Mouse (Mus musculus): ENCODE measurements around the gene Cysltr2. TPM values are rescaled to one million over a fixed set of nuclear protein-coding genes. Genes with fewer than 3 reads are reported as not detected.

Gene Cysltr2
- total RNA-seq, 1 experiment = 2.9 TPM

DNA sequence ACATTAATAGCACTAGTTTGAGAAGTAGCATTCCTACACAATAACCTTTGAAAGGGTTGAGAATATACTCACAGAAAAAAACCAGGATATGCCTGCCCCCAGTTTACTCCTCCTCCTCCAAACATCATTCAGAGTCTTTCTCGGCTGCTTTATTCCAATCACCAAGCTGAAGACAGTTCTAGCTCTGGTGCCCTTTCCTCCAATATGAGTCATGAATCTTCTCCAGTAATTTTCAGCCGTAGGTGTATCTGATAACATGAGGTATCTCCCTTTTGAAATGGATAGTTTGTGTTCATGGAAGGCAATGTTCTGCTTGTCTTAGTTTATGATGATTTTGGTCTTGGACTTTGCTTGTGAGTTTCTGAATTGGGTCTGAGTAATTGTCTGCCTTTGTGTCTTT lies 62.9 kb downstream of the Cysltr2 start:
- DNase-seq (ENCODE audit: low read depth, low spot score) = no peak
- no peak for TF ChIP-seq CHD2 (IDR thresholded peaks at IDR 0.05; ENCODE audit: low read depth, low read length)

DNA sequence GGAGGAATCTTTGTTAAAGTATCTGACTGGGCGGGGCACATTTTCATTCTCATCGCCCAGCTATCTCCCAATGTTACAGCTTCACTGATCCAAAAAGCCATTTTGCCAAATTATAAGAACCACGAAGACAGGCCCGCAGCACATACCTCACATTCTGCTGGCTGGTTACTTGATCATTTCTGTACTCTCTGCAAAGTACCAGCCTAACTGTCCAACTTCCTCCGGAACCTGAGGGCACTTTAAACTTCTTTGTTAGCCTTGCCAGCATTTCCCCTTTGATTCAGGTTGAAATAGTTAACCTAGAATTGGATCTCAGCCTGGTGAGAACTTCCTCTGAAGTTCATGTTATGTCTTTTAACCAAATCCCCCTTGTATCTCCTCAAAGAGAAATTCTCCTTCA lies 63.8 kb downstream of the Cysltr2 start:
- no peak overlapping the region for H3K9ac ChIP-seq (ENCODE audit: insufficient read depth, low read depth, low read length, poor library complexity, severe bottlenecking)
- H3K4me3 ChIP-seq (ENCODE audit: insufficient read depth in 1 of 2, low read depth in 1 of 2, low read length in 2 of 2, poor library complexity in 1 of 2, severe bottlenecking in 1 of 2) = no peak overlapping the region
- DNase-seq (ENCODE audit: low read depth, low spot score) = no peak
- H3K27ac ChIP-seq (ENCODE audit: insufficient read depth, low read depth, low read length, poor library complexity, severe bottlenecking) = no peak overlapping the region
- H3K36me3 ChIP-seq (ENCODE audit: control insufficient read depth, insufficient read depth, low read length, poor library complexity, severe bottlenecking) = no peaks in the 10 kb centered on the region
- in situ Hi-C loops (cut with MboI; ENCODE audit: low sequenced_read_pairs in 2 of 2, unreplicated experiment in 2 of 2) = no loop called here
- H3K9me3 ChIP-seq (ENCODE audit: control insufficient read depth, insufficient read depth, low read depth, low read length) = no peaks in the 10 kb centered on the region
- no peaks in the 10 kb centered on the region for H3K4me1 ChIP-seq (ENCODE audit: control insufficient read depth in 2 of 2, insufficient read depth in 2 of 2, low read length in 2 of 2, poor library complexity in 1 of 2)
- no peak for TF ChIP-seq MAFK (IDR thresholded peaks at IDR 0.05; ENCODE audit: insufficient read depth, low read depth, low read length)
- no peak for TF ChIP-seq CHD2 (IDR thresholded peaks at IDR 0.05; ENCODE audit: low read depth, low read length)
- no peak for TF ChIP-seq ZC3H11A (IDR thresholded peaks at IDR 0.05; ENCODE audit: borderline replicate concordance, low read depth, low read length)
- no peak for TF ChIP-seq ZNF384 (IDR thresholded peaks at IDR 0.05; ENCODE audit: low read depth, low read length)
- no peak for TF ChIP-seq HCFC1 (IDR thresholded peaks at IDR 0.05; ENCODE audit: borderline replicate concordance, insufficient read depth, low read length)

More for the DNA sequence above, 62.9 kb downstream of the Cysltr2 start:
- Histone ChIP-seq H3K4me3 (ENCODE audit: insufficient read depth in 1 of 2, low read depth in 1 of 2, low read length in 2 of 2, poor library complexity in 1 of 2, severe bottlenecking in 1 of 2) (no peak overlapping the region), H3K9ac (ENCODE audit: insufficient read depth, low read depth, low read length, poor library complexity, severe bottlenecking) (no peak overlapping the region), H3K27ac (ENCODE audit: insufficient read depth, low read depth, low read length, poor library complexity, severe bottlenecking) (no peak overlapping the region), H3K9me3 (ENCODE audit: control insufficient read depth, insufficient read depth, low read depth, low read length) (no peaks in the 10 kb centered on the region), H3K4me1 (ENCODE audit: control insufficient read depth in 2 of 2, insufficient read depth in 2 of 2, low read length in 2 of 2, poor library complexity in 1 of 2) (no peaks in the 10 kb centered on the region), H3K36me3 (ENCODE audit: control insufficient read depth, insufficient read depth, low read length, poor library complexity, severe bottlenecking) (no peaks in the 10 kb centered on the region)
- in situ Hi-C loops (cut with MboI; ENCODE audit: low sequenced_read_pairs in 2 of 2, unreplicated experiment in 2 of 2) = no loop called here

DNA sequence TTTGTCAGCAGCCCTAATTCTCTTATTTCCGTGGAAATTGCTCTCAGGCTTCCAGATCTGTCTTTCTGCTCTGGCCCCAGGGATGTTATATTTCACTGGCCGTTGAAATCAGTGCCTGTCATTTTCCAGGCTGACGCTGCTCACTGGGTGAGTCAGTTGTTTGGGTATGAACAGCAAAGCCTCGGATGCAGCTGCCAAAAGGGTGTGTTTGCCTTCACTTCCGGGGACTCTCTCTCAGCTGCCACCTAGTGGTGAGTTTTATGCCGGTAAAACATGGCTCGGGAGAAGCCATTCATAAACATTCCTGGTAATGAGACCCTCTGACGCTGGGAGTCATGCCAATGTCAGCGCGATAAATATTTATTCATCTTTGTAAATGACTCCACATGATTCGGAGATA lies 65.5 kb downstream of the Cysltr2 start:
- TF ChIP-seq ZC3H11A (IDR thresholded peaks at IDR 0.05; ENCODE audit: borderline replicate concordance, low read depth, low read length) (peak; percentile 62), HCFC1 (IDR thresholded peaks at IDR 0.05; ENCODE audit: borderline replicate concordance, insufficient read depth, low read length) (no peak), CHD2 (IDR thresholded peaks at IDR 0.05; ENCODE audit: low read depth, low read length) (no peak)
- in situ Hi-C loops (cut with MboI; ENCODE audit: low sequenced_read_pairs in 2 of 2, unreplicated experiment in 2 of 2) = no loop called here
- Histone ChIP-seq H3K9ac (ENCODE audit: insufficient read depth, low read depth, low read length, poor library complexity, severe bottlenecking) (no peak overlapping the region), H3K4me3 (ENCODE audit: insufficient read depth in 1 of 2, low read depth in 1 of 2, low read length in 2 of 2, poor library complexity in 1 of 2, severe bottlenecking in 1 of 2) (no peak overlapping the region), H3K36me3 (ENCODE audit: control insufficient read depth, insufficient read depth, low read length, poor library complexity, severe bottlenecking) (no peaks in the 10 kb centered on the region), H3K4me1 (ENCODE audit: control insufficient read depth in 2 of 2, insufficient read depth in 2 of 2, low read length in 2 of 2, poor library complexity in 1 of 2) (no peaks in the 10 kb centered on the region), H3K27ac (ENCODE audit: insufficient read depth, low read depth, low read length, poor library complexity, severe bottlenecking) (no peak overlapping the region), H3K9me3 (ENCODE audit: control insufficient read depth, insufficient read depth, low read depth, low read length) (no peaks in the 10 kb centered on the region)
- peak; percentile 56 for DNase-seq (ENCODE audit: low read depth, low spot score)

DNA sequence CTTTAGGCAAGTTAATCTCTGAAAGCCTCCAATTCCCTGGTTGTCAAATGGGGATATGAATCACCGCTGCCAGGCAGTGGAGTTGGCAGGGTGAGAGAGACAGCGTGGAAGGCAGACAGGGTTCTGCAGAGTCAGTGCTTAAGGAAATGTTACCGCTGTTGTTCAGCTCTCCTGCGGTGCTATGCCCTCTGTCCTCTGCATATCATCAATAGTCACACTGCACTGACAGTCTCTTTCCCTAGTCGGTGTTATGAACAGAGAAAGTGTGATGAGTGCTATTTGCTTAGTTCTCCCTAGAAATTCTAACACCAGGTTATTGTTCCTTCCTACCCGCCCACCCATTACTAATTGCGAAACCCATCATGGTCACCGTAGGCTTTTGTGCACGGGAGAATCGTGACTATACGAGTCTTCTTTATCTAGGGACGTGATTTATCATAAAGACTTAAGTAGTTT lies 65.9 kb downstream of the Cysltr2 start:
- Histone ChIP-seq H3K4me1 (ENCODE audit: control insufficient read depth in 2 of 2, insufficient read depth in 2 of 2, low read length in 2 of 2, poor library complexity in 1 of 2) (no peaks in the 10 kb centered on the region), H3K9me3 (ENCODE audit: control insufficient read depth, insufficient read depth, low read depth, low read length) (no peaks in the 10 kb centered on the region), H3K27ac (ENCODE audit: insufficient read depth, low read depth, low read length, poor library complexity, severe bottlenecking) (no peak overlapping the region), H3K4me3 (ENCODE audit: insufficient read depth in 1 of 2, low read depth in 1 of 2, low read length in 2 of 2, poor library complexity in 1 of 2, severe bottlenecking in 1 of 2) (no peak overlapping the region), H3K9ac (ENCODE audit: insufficient read depth, low read depth, low read length, poor library complexity, severe bottlenecking) (no peak overlapping the region), H3K36me3 (ENCODE audit: control insufficient read depth, insufficient read depth, low read length, poor library complexity, severe bottlenecking) (no peaks in the 10 kb centered on the region)
- no peak for TF ChIP-seq ZC3H11A (IDR thresholded peaks at IDR 0.05; ENCODE audit: borderline replicate concordance, low read depth, low read length)
- no peak for TF ChIP-seq MAFK (IDR thresholded peaks at IDR 0.05; ENCODE audit: insufficient read depth, low read depth, low read length)
- no peak for TF ChIP-seq CHD2 (IDR thresholded peaks at IDR 0.05; ENCODE audit: low read depth, low read length)
- no peak for TF ChIP-seq ZNF384 (IDR thresholded peaks at IDR 0.05; ENCODE audit: low read depth, low read length)
- TF ChIP-seq HCFC1 (IDR thresholded peaks at IDR 0.05; ENCODE audit: borderline replicate concordance, insufficient read depth, low read length) = no peak
- in situ Hi-C loops (cut with MboI; ENCODE audit: low sequenced_read_pairs in 2 of 2, unreplicated experiment in 2 of 2) = no loop called here
- no peak for DNase-seq (ENCODE audit: low read depth, low spot score)

GRCm38 (mm10) chr14:72980761-72981160 lies 68.2 kb downstream of the Cysltr2 start:
- Histone ChIP-seq H3K27ac (ENCODE audit: insufficient read depth, low read depth, low read length, poor library complexity, severe bottlenecking) (no peak overlapping the region), H3K36me3 (ENCODE audit: control insufficient read depth, insufficient read depth, low read length, poor library complexity, severe bottlenecking) (no peaks in the 10 kb centered on the region), H3K9me3 (ENCODE audit: control insufficient read depth, insufficient read depth, low read depth, low read length) (no peaks in the 10 kb centered on the region), H3K4me3 (ENCODE audit: insufficient read depth in 1 of 2, low read depth in 1 of 2, low read length in 2 of 2, poor library complexity in 1 of 2, severe bottlenecking in 1 of 2) (no peak overlapping the region), H3K9ac (ENCODE audit: insufficient read depth, low read depth, low read length, poor library complexity, severe bottlenecking) (no peak overlapping the region), H3K4me1 (ENCODE audit: control insufficient read depth in 2 of 2, insufficient read depth in 2 of 2, low read length in 2 of 2, poor library complexity in 1 of 2) (no peaks in the 10 kb centered on the region)
- in situ Hi-C loops (cut with MboI; ENCODE audit: low sequenced_read_pairs in 2 of 2, unreplicated experiment in 2 of 2) = no loop called here
- DNase-seq (ENCODE audit: low read depth, low spot score) = no peak
- no peak for TF ChIP-seq MAFK (IDR thresholded peaks at IDR 0.05; ENCODE audit: insufficient read depth, low read depth, low read length)
- TF ChIP-seq CHD2 (IDR thresholded peaks at IDR 0.05; ENCODE audit: low read depth, low read length) = no peak
- TF ChIP-seq HCFC1 (IDR thresholded peaks at IDR 0.05; ENCODE audit: borderline replicate concordance, insufficient read depth, low read length) = no peak
- no peak for TF ChIP-seq ZNF384 (IDR thresholded peaks at IDR 0.05; ENCODE audit: low read depth, low read length)
- TF ChIP-seq ZC3H11A (IDR thresholded peaks at IDR 0.05; ENCODE audit: borderline replicate concordance, low read depth, low read length) = no peak
